Mouse (Mus musculus) thymus, postnatal 25 days (tissue): ENCODE results near the gene Tcstv1.
"Not testable (repeated sequence)": the region's sequence is repeated elsewhere in the genome, so short reads cannot be mapped to it uniquely, and the experiment has no call there.

Source experiments
- DNase-seq: peaks from one replicate; pipeline ENCODE4 v3.0.0; 2022

Tcstv1 gene

GRCm38 (mm10) chr13:119894685-119895084 is at the start of gene Tcstv1:
Gene Tcstv1, minus strand, starts transcription at chr13:119894785.
- DNase-seq, result not testable (repeated sequence)

DNA sequence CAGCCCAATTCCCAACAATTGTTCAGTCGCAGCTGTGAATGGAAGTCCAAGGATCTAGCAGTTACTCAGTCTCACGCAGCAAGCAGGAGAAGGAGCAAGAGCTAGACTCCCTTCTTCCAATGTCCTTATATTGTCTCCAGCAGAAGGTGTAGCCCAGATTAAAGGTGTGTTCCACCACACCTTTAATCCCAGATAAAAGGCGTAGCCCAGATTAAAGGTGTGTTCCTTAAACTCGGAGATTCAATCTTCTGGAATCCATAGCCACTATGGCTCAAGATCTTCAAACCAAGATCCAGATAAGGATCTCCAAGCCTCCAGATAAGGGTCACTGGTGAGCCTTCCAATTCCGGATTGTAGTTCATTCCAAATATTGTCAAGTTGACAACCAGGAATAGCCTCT is 34.6 kb upstream of the Tcstv1 start, which contains the start of gene Gm21761:
Gm21761 (minus strand) TSS at position 101 of the 400 bp plus-strand sequence.
- DNase-seq, result not testable (repeated sequence)

DNA sequence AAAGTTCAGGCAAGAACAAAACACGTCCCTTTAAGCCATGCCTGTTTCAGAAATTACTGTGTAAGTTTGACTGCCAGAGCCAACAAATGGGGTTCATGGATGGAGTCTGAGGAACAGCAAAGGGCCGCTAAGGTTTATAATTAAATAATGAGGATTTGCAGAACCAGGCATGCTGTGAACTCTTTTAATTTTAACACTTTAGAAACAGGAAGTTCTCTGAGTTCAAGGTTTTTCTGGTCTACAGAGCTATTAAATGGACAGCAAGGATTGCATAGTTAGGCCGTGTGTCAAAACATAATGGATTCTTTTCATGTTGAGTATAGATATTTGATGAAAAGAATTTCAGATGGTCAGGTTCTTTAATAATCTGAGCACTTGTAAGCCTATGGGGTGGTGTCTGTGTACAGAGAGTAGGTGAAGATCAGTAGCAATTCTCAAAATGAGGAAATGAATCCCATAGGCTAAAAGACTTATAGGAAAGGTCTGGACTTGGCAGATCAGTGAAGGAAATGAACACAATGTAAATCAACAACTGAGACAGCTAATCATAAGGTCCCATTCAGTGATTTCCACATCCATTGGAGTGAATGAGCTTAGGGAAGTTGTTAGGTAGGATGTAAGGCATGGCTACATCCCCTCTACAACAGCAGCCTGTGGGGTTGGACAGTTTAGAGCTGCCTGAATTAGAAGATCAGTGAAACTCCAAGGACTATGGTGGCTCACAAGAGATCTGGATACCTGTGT is 30.2 kb upstream of the Tcstv1 start:
- not testable (repeated sequence) for DNase-seq

GRCm38 (mm10) chr13:119916966-119917722 is 22.6 kb upstream of the Tcstv1 start:
- DNase-seq, result not testable (repeated sequence)

GRCm38 (mm10) chr13:119916449-119916848 is 21.9 kb upstream of the Tcstv1 start:
- DNase-seq, result not testable (repeated sequence)

DNA sequence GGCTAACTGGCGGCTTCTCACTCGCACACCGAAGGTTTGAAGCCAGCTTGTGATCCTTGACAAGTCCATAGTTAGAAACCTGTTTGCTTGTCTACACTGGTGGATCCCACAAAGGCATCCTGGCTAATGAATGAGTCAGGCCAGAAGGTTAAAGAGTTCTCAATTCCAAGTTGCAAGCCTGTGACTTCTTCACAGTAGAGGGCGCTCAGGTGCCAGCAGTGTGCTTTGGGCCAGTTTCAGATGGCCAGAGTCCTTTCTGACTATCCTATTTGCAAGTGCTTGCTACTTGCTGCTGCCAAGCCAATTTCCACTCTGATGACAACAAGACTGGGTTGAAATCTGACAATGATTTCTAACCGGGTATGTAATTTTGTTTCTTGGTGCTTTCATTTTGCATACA is 4.0 kb upstream of the Tcstv1 start:
- DNase-seq, result not testable (repeated sequence)

DNA sequence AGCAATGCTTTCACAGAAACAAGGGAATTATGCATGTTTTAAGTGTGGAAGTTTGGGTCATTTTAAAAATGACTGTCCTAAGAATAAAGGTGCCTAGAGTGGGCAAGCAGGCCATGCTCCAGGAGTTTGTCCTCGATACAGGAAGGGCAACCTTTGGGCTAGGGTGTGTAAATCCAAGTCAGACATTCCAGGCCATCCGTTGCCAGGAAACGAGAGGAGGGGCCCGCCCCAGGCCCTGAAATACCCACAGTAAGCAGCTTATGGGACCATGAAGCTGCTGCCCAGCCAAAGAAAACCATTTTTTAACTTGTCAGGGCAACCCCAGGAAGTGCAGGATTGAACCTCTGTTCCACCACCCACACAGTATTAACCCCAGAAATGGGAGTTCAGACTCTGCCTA is 7.7 kb downstream of the Tcstv1 start:
- DNase-seq, result not testable (repeated sequence)

DNA sequence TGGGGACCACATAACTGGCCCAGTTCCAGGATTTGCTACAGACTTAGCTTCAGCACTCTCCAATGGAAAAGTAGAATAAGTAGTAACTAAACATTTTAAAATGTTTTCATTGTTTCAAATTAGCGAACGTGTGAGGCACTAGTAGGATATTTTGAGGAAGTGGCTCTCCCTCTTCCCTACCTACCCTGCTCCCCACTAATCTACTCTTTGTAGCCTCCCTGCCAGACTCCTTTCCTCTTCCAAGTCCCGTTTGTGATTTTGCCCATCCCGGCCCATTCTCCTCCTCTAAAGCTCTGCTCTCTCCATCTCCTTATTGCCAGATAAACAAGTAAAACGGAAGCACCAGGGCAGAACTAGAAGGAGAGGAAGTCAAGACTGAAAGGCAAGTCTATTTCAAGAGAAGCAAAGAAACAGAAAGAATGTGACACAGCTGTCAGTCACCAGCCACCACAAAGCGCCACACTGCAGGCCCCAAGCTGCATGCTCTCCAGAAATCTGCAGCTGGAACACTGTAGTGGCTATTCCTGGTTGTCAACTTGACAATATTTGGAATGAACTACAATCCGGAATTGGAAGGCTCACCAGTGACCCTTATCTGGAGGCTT is 30.1 kb downstream of the Tcstv1 start:
- not testable (repeated sequence) for DNase-seq

GRCm38 (mm10) chr13:119862399-119862798 is 32.2 kb downstream of the Tcstv1 start:
- not testable (repeated sequence) for DNase-seq
